Mouse (Mus musculus) splenic B cell, adult 2 months (primary cell): ENCODE data around the gene Nrp1.

Experiments used
- DNase-seq: peaks from one replicate; pipeline ENCODE4 v3.0.0-alpha.2; 2011; ENCODE audit warnings: low read depth, low spot score
- H3K27me3 ChIP-seq: 2 replicates; pipeline ENCODE4 v1.6.1; 2012; ENCODE audit warnings: mild to moderate bottlenecking, low read length, moderate library complexity, mixed read lengths; ENCODE audit not compliant: control insufficient read depth, poor library complexity, insufficient read depth, severe bottlenecking
- H3K36me3 ChIP-seq: 2 replicates; pipeline ENCODE4 v1.6.1; 2012; ENCODE audit warnings: mild to moderate bottlenecking, low read length, moderate library complexity, mixed read lengths; ENCODE audit not compliant: control insufficient read depth, poor library complexity, insufficient read depth, severe bottlenecking

Nrp1 gene

DNA sequence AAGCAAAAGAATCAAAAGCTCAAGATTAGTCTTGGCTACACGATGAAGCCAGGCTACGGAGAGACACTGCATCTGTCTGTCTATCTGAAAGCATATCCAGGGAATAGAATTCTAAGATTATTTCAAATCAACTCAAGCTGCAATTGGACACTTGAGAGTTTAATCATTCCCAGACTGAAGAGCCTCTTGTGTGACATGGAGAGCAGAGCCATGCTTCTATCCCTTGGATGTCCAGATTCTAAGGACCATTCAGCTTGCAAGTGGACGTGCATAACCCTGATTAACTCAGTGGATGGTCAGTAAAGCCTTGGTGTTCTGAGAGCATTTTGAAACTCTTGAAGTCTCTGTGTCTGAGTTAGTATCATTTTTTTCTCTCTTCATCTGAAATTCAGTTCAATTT is 95.6 kb downstream of the Nrp1 start:
- no peak for DNase-seq
- no peaks in the 10 kb centered on the region for H3K36me3 ChIP-seq
- H3K27me3 ChIP-seq: no peaks in the 10 kb centered on the region

DNA sequence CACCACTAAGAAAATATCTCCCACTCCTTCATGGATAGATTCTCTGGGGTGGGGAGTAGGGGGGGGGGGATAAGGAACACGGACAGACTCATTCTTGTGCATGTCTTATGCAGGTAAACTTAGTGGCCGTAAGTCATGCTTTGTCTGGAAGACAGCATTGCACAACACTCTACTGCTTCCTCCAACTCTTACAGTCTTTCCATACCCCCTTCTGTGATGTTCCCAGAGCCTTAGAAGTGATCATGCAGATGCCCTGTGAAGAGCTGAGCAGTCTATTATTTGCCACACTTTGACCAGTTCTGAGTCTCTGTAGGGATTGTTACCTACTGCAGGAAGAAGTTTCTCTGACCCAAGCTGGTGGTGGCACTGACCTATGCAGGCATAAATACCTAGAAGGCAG is 98.9 kb downstream of the Nrp1 start:
- no peak for DNase-seq
- no peaks in the 10 kb centered on the region for H3K36me3 ChIP-seq
- H3K27me3 ChIP-seq: no peaks in the 10 kb centered on the region

DNA sequence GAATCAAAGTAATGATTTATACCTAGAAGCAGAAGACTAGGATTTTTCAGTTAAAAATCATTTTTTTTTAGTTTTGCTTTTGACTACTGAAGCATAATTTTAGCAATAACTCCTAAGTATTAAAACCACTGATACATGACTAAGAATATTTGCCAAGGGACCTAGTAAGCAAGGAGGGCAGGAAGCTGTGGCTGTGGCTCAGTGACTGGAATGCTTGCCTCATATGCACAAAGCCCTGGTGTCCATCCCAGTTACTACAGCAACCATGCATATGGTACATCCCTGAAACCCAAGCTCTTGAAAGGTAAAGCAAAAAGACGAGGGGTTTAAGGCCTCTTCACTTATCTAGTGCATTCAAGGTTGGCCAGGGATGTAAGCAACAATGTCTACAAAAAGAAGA is 101.3 kb downstream of the Nrp1 start:
- DNase-seq: no peak
- H3K36me3 ChIP-seq: no peaks in the 10 kb centered on the region
- H3K27me3 ChIP-seq: no peaks in the 10 kb centered on the region

DNA sequence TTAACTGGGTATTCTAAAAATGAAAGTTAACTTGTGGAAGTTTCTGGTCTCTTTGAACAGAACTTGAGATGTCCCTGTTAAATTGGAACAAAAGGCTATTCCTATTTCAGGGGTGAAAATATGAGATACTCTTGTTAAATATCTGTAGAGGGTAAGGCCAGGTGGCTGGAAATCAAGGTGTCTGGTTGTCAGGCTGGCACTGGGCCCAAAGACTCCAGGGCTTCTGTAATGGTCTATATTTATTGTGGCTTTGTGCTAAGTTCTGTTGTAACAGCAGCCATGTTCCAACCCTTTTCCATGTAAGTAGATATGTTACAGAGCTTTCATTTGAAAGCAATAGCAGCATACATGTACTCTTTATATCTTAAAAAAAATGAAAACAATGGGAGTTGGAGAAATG is 103.3 kb downstream of the Nrp1 start:
- Histone ChIP-seq H3K36me3 (no peaks in the 10 kb centered on the region), H3K27me3 (no peaks in the 10 kb centered on the region)
- no peak for DNase-seq

DNA sequence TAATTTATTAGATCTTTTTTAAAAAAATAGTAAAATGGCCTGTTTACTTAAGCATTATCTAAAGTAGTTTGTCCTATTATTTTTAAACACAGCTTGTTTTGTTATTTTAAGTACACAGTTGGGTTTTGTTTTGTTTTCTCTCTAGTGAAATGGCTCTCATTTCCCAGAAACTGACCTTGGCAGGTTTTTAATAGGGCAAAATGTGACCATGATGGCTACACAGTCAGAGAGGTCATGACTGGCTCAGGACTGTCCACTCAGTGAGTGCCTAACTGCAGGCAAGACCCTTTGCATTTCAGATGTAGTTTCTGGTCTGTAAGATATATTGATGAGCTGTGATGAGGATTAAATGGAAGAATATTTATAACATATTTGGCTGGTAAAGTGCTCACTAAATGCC is 104.8 kb downstream of the Nrp1 start:
- DNase-seq: no peak
- Histone ChIP-seq H3K36me3 (no peaks in the 10 kb centered on the region), H3K27me3 (no peaks in the 10 kb centered on the region)

DNA sequence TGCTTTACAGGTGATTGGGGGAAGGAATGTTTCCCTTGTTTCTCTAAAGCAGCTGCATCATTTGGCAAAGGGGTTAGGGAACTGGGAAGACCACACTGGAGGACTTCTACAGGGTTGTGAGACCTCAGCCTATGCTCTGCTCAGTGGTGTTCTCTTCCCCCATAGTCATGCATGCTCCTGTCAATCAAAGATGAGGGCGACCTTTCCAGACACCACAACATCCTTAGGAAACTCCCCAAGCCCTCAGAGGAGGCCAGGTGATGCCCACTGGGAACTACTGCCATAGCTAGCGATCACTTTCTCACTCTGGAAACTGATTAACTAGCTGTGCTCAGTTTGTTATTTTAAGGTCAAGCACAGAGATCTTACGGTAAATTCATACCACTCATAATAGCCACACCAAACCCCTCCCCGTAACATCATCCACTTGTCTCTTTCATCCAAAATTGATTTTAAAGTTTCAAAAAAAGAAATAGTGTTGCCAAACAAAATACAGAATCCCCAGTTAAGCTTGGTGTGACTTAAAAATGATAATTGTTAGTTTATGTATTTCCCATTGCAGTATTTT is 105.7 kb downstream of the Nrp1 start:
- DNase-seq: no peak
- H3K27me3 ChIP-seq: no peaks in the 10 kb centered on the region
- H3K36me3 ChIP-seq: no peaks in the 10 kb centered on the region

DNA sequence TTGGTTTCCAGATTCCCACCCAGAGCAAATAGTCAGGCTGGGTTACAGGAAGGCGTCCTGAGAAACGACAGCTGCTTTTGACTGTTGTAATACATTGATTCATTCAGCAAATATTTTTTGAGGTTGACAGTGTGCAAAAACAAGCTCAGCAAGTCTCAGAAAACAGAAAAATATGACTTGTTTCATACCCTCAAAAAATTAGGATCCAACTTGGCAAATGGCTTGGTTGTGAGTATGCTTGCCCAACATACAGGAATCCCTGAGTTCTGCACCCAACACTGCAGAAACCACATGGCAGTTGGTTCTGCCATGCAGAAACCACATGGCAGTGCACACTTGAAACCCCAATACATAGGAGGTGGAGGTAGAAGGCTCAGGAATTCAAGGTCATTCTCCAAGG is 107.1 kb downstream of the Nrp1 start:
- Histone ChIP-seq H3K27me3 (no peaks in the 10 kb centered on the region), H3K36me3 (no peaks in the 10 kb centered on the region)
- DNase-seq: no peak

DNA sequence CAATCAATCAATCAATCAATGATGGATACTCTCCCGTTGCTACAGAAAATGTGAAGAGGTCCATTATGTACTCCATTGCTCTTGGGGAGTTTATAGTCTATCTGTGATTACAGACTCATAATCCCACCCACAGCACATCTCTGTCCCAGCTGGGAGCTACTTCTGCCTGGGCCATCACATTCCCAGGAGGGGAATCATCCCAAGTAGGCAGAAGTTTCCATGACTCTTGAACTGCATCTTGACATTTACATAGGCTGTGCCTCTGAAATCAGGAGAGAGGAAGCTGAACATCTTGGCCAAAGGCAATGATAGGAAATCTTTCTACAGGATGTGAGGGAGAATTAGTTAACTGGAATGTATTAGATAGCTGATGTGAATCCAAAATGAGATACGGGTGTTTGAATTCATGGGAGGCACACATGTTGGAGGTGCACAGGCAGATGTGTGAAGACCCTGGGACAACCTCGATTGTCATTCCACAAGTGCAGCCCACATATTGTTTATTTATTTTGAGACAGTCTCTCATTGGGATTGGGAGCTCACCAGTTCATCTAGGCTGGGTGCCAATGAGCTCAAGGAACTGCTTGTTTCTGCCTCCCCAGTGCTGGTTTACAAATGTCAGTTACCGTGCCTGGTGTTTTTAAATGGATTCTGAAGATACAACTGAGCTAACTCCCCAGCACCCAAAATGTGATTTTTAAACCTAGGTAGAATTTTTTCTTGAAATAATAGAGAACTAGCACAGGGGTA is 108.5 kb downstream of the Nrp1 start:
- no peaks in the 10 kb centered on the region for H3K36me3 ChIP-seq
- no peaks in the 10 kb centered on the region for H3K27me3 ChIP-seq
- DNase-seq: no peak

DNA sequence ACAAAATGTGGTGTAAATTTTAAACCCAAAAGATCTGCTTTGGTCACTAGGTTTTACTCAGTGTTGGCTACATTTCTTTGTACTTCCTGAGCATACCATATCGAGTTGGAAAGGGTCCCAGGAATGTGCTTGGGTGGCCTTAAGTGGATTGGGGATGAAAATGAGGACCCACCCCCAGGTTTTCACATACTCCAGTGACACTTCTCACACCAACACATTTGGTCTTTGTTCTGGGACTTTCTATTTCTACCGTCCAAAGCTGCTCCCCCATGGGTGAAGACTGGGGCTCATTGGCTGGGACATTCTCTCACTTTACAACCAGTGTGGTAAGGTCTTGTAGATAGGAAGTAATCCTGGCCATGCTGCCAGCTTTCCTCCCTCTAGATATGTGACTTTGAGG is 111.7 kb downstream of the Nrp1 start:
- Histone ChIP-seq H3K27me3 (no peaks in the 10 kb centered on the region), H3K36me3 (no peaks in the 10 kb centered on the region)
- no peak for DNase-seq

DNA sequence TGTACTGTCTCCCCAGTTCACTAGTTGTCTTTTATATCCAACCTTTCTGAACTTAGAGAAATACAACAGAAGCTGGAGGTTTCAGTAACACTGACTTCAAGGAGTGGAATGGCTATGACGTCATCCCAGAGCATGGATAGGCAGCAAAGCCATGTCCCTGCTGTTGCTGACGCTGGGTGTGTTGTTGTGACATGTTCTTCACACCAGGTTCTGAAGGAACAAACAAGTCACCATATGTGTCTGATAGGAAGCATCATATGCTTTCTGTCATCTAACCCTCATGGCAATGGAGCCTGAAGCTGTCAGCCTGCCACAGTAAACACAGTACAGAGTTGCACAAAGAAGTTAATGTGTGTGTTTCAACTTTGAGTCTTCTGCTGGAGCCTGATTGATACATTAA is 112.8 kb downstream of the Nrp1 start:
- Histone ChIP-seq H3K36me3 (no peaks in the 10 kb centered on the region), H3K27me3 (no peaks in the 10 kb centered on the region)
- no peak for DNase-seq

DNA sequence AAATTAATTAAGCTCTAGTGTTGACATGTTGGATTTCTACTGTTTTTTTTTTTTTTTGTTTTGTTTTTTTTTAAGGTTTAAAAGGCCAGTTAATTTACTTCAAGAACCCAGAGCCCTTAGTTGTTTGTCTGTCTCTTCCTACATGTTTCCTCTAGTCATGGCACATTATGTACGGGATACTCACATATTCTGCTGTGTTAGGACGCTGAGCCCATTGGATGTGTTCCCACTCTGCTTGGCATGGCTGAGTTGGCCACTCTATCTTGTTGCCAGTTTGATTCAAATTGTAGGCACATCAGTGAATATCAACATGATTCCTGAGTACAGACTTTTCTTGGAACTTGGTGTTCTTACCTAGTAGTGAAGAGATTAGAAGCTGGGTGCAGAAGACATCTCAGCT is 114.5 kb downstream of the Nrp1 start:
- Histone ChIP-seq H3K27me3 (no peaks in the 10 kb centered on the region), H3K36me3 (no peaks in the 10 kb centered on the region)
- no peak for DNase-seq

DNA sequence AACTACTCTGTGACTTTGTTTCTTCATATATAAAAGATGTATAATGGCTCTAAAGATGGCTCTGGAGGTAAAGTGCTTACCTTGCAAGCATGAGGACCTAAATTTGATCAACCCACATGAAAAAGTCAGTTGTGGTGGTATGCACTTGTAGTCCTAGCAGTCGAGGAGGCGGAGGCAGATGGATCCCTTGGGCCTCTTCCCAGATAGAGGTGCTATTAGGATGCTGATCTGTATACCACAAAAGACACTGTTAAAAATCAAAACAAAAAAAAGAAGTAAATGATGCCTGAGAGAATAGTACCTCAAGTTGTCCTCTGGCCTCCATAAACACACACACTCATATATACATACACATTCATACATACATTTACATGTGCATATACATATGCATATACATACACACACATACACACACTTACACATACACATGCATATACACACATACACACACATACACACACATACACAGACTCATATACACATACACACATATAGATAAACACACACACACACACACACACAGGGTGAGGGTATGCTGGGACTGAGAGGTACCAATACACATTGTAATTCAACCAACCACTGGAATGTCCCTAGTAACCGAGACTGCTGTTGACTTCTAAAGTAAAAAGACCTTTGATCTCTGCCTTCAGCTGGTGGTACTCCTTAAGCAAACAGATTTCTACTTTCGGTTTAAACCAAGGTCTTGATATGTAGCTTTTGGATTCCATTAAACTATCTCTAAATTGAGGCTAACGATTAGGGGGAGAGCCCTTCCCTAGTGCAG is 115.2 kb downstream of the Nrp1 start:
- Histone ChIP-seq H3K27me3 (no peaks in the 10 kb centered on the region), H3K36me3 (no peaks in the 10 kb centered on the region)
- DNase-seq: no peak

DNA sequence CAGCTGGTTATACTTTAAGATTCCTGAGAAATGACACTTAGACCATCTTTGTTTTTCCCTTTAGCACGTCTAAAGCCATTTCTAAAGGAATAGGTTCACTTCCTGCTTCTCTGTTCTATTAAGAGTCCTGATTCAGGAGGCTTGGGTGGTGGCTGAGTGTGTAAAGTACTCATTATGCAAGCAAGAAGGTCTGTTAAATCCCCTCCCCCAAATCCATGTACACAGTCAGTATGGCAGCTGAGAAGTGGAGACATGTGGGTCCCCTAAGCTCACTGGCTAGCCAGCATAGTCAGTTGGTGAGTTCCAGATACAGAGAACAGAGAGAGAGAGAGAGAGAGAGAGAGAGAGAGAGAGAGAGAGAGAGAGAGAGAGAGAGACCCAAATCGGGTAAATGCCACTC is 116.2 kb downstream of the Nrp1 start:
- no peaks in the 10 kb centered on the region for H3K27me3 ChIP-seq
- DNase-seq: no peak
- no peaks in the 10 kb centered on the region for H3K36me3 ChIP-seq

DNA sequence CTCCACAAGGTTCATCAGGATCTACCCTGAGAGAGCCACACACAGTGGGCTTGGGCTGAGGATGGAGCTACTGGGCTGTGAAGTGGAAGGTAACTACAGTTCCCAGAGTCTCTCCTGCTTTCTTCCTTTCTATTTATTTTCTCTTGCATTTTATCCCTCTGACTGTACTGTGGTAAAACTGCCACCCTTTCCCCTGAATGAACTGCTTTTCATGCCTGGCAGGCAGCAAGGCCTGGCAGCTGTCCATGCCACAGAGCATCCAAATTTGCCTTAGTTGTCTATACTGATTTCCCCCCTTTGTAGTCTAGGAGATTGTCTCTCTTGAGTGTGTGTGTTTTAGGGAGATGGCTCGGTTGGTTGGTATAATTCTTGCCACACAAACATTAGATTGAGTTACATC is 117.8 kb downstream of the Nrp1 start:
- DNase-seq: no peak
- Histone ChIP-seq H3K36me3 (no peaks in the 10 kb centered on the region), H3K27me3 (no peaks in the 10 kb centered on the region)

DNA sequence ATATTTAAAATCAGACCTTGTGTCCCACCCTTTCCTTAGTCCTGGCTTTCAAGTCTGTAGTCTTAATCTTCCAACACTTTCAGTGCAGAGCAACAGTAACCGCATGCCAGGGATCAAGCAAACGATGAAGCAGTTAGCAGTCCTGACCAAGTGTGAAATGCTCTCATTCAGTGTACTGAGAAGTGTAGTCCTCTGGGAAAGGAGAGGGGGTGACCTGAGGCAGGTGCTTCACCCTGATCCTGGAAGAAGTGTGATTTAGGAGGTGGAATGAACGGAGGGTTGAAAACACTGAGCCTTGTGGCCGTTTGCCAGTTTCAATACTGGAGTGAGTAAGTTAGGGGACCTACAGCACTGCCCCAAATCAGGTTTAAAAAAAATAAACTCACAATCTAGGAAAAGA is 119.6 kb downstream of the Nrp1 start:
- DNase-seq: no peak

More for the DNA sequence above, 119.6 kb downstream of the Nrp1 start:
- Histone ChIP-seq H3K27me3 (no peaks in the 10 kb centered on the region), H3K36me3 (no peaks in the 10 kb centered on the region)
